Mouse (Mus musculus) neural tube, embryonic 14.5 days (tissue): ENCODE measurements around the gene 1700037H04Rik. TPM values are rescaled to one million over a fixed set of nuclear protein-coding genes. Genes with fewer than 3 reads are reported as not detected.

Experiments
- ATAC-seq: fragments of 200-750 bp; cut with Nextera tagmentation; 2 replicates; pipeline ENCODE4 v1.8.0; 2017; ENCODE audit warnings: low read depth, mild to moderate bottlenecking, moderate TSS enrichment, moderate library complexity
- H3K27ac ChIP-seq: fragments of 300-500 bp; sonication (generic); 2 replicates; pipeline ENCODE4 v1.5.1; 2014; ENCODE audit warnings: low read depth, mild to moderate bottlenecking, control low read depth, low read length, moderate library complexity, mixed read lengths
- H3K27me3 ChIP-seq: fragments of 300-500 bp; sonication (generic); 2 replicates; pipeline ENCODE4 v1.6.1; 2014; ENCODE audit warnings: low read length; ENCODE audit not compliant: control insufficient read depth, insufficient read depth
- H3K36me3 ChIP-seq: fragments of 300-500 bp; sonication (generic); 2 replicates; pipeline ENCODE4 v1.6.1; 2014; ENCODE audit warnings: low read length, mixed read lengths; ENCODE audit not compliant: control insufficient read depth, insufficient read depth
- H3K4me1 ChIP-seq: fragments of 300-500 bp; sonication (generic); 2 replicates; pipeline ENCODE4 v1.6.1; 2014; ENCODE audit warnings: low read length; ENCODE audit not compliant: control insufficient read depth, insufficient read depth
- H3K4me2 ChIP-seq: fragments of 300-500 bp; sonication (generic); 2 replicates; pipeline ENCODE4 v1.6.1; 2014; ENCODE audit warnings: mild to moderate bottlenecking, low read depth, low read length, control low read depth
- H3K4me3 ChIP-seq: fragments of 300-500 bp; sonication (generic); 2 replicates; pipeline ENCODE4 v1.5.1; 2014; ENCODE audit warnings: low read depth, low read length, control low read depth, mixed read lengths
- H3K9ac ChIP-seq: fragments of 300-500 bp; sonication (generic); replicated peaks from 2 replicates; pipeline ENCODE4 v1.6.1; 2014; ENCODE audit warnings: low read depth, mild to moderate bottlenecking, control low read depth, low read length, mixed read lengths
- H3K9me3 ChIP-seq: fragments of 300-500 bp; sonication (generic); 2 replicates; pipeline ENCODE4 v1.6.1; 2016; ENCODE audit warnings: low read length; ENCODE audit not compliant: control insufficient read depth
- WGBS: fragments of 180-500 bp; shearing (Covaris S2); extraction: QIAGEN DNeasy Blood & Tissue Kit; methylation state at CpG from one replicate; pipeline ENCODE4 v1.1.7; 2014; 5-methylcytosine and 5-hydroxymethylcytosine counted together
- polyA plus RNA-seq: library from polyadenylated mRNA; unstranded; fragments of >200 nt; fragmentation: Nextera tagmentation; extraction: Ambion mirVana; gene quantifications from 2 replicates; pipeline ENCODE4 v1.2.1, GENCODE M21; 2014

1700037H04Rik gene
- polyA plus RNA-seq, 1 experiment from 2014 or later, result 86.9 TPM

DNA sequence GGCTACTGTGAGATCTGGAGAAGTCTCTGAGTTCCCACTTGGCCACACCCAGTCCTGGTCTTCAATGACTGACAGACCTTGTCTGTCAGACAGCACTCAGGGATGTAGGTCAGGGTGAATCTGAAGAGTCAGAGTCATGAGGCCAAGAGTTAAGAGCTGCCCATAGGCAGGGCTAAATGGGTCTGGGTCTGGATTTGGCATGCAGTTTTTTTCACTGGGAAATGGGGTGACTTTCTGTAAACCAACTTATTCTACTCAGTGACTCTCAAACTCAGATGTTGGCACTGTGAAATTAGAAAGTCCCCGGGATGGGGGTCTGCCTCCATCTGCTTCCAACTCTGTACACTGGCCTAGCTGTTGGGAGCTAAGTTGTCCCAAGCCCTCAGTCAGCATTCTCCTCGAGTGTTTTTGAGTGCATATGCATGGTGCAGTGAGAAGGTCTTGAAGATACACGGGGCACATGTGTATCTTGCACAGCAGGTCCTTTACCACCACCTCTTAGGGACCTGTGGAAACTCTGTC, 31.2 kb downstream of the 1700037H04Rik start:
- peaks cover 8% of the 10 kb centered on the region for H3K4me1 ChIP-seq
- no peak for ATAC-seq
- H3K36me3 ChIP-seq, result no peaks in the 10 kb centered on the region
- H3K4me3 ChIP-seq, result no peak overlapping the region
- H3K27ac ChIP-seq, result no peak overlapping the region
- H3K9ac ChIP-seq, result no peak overlapping the region
- H3K9me3 ChIP-seq, result no peaks in the 10 kb centered on the region
- no peak overlapping the region for H3K4me2 ChIP-seq
- H3K27me3 ChIP-seq, result no peaks in the 10 kb centered on the region
- 85% methylated on average over 3 of the region's 3 CpGs for WGBS

DNA sequence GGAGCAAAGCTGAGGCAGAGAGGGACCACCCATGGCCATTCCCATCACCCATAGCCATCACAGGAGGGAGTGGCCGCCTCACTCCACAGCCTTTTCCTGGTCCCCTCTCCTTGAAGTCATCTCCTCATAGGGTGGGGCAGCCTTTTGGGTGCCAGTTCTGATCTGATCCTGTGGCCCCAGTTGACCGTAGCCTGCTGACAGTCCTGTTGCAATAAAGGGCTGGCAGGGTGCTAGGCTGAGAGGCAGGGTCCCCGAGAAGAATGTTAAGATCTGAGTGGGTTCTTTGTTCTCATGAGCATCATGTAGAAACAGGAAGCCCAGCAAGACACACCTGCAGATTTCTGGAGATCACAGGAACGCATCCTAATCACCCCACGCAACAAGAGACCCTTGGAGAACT, 31.7 kb downstream of the 1700037H04Rik start:
- Histone ChIP-seq H3K9ac (no peak overlapping the region), H3K4me1 (peaks cover 8% of the 10 kb centered on the region), H3K36me3 (no peaks in the 10 kb centered on the region), H3K27ac (no peak overlapping the region), H3K4me3 (no peak overlapping the region), H3K4me2 (no peak overlapping the region), H3K9me3 (no peaks in the 10 kb centered on the region), H3K27me3 (no peaks in the 10 kb centered on the region)
- WGBS, result 82% methylated on average over 5 of the region's 5 CpGs
- ATAC-seq, result no peak

DNA sequence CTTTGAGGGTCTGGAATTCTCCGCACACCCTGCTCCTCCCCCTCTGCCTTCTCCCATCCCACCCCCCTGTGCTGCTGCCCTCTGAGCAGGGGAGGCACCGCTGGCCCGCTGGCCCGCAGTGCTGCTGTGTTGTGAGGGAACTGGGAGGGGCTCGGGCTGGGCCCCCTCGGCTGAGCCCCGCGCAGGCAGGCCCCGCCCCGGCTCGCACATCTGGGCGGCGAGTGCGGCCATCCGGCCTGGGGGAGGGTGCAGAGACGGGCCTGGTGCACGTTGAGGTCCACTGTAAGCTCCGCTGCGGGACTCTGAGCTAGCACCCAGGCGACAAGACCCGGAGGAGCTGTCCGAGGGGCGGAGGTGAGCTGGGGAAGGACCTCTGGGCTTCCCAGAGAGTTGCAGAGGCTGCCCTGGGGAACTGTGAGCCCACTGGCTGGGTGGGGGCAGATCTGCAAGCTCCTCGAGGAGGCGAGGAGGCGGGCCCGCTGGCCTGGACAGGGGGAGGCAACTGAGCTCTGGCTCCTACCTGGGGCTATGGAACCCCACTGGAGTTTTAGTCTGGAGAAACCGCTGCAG, 32.6 kb downstream of the 1700037H04Rik start, which contains the start of gene Hspa12b:
Gene Hspa12b (plus strand): TSS at position 120 of the 570 bp plus-strand sequence.
- Histone ChIP-seq H3K9me3 (no peaks in the 10 kb centered on the region), H3K4me1 (peaks cover 8% of the 10 kb centered on the region), H3K4me2 (peak within 1 kb of the TSS; percentile 81), H3K27me3 (no peaks in the 10 kb centered on the region), H3K36me3 (no peaks in the 10 kb centered on the region), H3K4me3 (peak within 1 kb of the TSS; percentile 34), H3K9ac (peak within 1 kb of the TSS; percentile 63), H3K27ac (peak within 1 kb of the TSS; percentile 44)
- WGBS, result under 1% methylated on average over 28 of the region's 28 CpGs
- ATAC-seq, result peak; percentile 90

DNA sequence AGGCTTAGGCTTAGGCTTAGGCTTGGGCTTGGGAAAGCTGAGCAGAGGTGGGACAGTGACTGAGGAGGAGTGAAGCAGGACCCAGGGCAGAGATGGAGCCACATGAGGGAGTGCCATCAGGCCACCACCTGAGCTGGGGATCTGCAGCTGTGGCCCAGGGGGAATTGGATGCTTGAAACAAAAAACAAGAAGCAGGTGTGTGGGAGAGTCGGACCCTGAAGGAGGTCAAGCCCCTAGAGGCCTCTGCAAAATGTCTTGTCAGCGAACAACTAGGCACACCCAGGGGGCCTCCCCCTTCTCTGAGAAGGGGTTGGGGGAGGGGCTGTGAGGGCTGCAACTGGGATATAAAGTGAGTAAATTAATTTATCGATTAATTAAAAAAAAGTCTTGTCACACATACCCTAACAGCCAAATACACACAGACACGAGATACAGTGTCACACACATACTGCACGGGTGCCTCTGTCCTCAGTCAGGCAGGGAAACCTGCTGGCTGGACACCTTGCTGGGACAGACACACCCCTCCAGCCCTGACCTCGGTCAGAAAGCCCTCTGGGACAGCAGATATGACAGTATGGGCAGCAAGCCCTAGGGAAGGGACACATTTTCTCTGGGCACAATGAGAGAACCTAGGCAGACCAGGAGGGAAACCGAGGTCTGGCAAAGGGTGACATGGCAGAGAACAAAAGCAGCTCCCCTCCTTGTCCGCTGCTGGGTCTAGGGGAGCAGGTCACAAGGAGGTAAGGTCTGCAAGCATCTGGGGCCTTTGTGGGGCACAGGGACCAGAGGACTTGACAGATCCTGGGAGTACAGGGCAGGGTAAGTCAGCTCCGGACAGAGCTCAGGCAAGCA, 33.7 kb downstream of the 1700037H04Rik start:
- no peak overlapping the region for H3K27ac ChIP-seq
- H3K27me3 ChIP-seq, result no peaks in the 10 kb centered on the region
- peaks cover 8% of the 10 kb centered on the region for H3K4me1 ChIP-seq
- ATAC-seq, result no peak
- no peak overlapping the region for H3K9ac ChIP-seq
- 38% methylated on average over 9 of the region's 9 CpGs for WGBS
- no peak overlapping the region for H3K4me3 ChIP-seq
- H3K9me3 ChIP-seq, result no peaks in the 10 kb centered on the region
- no peak overlapping the region for H3K4me2 ChIP-seq
- H3K36me3 ChIP-seq, result no peaks in the 10 kb centered on the region

DNA sequence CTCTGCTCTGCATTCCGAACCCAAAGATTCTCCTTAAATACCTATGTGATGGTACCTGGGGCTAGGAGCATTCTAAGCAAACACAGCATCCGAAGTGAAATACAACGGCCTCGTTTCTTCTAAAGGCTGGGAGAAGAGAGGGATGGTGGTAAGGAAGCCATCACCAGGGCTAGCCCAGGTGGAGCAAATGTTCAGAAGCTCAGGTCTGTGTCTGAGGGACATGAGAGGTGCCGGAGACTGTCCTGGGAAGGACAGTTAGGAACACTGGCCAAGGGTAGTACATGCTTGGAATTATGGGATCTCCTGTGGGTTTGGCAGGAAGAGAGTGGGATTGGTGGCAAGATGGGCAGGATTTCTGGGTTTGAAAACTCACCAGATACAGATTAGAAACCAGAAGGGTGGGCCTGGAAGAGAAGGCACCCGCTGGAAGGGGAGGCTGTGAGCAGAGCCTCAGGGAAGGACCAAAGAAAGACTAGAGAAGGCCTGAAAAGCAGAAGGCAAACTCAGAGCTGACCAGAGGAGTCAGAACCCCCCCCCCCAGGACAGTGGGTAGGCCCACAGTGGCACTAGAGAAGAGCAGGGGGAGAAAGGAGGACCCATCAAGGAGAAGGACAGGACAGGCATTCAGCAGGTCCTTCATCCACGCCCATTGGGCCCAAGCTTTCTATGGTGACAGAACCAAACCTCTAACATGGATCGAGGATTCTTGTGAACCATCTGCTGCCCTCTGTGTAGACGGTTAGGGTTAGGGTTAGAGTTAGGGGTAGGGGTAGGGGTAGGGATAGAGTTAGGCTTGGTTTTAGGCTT, 34.5 kb downstream of the 1700037H04Rik start:
- Histone ChIP-seq H3K27ac (no peak overlapping the region), H3K4me2 (no peak overlapping the region), H3K9ac (no peak overlapping the region), H3K4me3 (no peak overlapping the region), H3K4me1 (peaks cover 8% of the 10 kb centered on the region), H3K9me3 (no peaks in the 10 kb centered on the region), H3K27me3 (no peaks in the 10 kb centered on the region), H3K36me3 (no peaks in the 10 kb centered on the region)
- 89% methylated on average over 9 of the region's 9 CpGs for WGBS
- no peak for ATAC-seq

DNA sequence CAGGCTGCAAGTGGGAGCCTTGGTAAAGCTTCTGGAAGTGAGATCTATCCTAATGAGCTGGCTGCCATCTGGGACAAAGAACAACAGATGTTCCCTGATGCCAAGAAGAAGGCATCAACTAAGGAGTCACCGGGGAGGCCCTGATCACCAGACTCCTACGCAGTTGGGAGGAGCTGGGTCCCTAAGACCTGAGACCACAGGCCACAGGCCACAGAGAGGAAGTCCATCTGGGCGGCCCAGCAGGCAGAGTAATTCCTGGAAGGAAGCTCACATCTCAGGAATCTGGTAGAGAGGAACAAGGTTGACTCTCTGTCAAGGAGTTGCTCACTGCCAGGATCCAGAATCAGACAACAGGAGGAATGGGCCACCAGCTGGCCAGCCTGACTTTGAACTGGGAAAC, 35.7 kb downstream of the 1700037H04Rik start:
- no peaks in the 10 kb centered on the region for H3K27me3 ChIP-seq
- H3K9me3 ChIP-seq, result no peaks in the 10 kb centered on the region
- H3K36me3 ChIP-seq, result no peaks in the 10 kb centered on the region
- WGBS, result 71% methylated on average over 3 of the region's 3 CpGs
- H3K4me1 ChIP-seq, result peaks cover 8% of the 10 kb centered on the region
- H3K27ac ChIP-seq, result no peak overlapping the region
- no peak overlapping the region for H3K4me2 ChIP-seq
- ATAC-seq, result no peak
- H3K9ac ChIP-seq, result no peak overlapping the region
- H3K4me3 ChIP-seq, result no peak overlapping the region

DNA sequence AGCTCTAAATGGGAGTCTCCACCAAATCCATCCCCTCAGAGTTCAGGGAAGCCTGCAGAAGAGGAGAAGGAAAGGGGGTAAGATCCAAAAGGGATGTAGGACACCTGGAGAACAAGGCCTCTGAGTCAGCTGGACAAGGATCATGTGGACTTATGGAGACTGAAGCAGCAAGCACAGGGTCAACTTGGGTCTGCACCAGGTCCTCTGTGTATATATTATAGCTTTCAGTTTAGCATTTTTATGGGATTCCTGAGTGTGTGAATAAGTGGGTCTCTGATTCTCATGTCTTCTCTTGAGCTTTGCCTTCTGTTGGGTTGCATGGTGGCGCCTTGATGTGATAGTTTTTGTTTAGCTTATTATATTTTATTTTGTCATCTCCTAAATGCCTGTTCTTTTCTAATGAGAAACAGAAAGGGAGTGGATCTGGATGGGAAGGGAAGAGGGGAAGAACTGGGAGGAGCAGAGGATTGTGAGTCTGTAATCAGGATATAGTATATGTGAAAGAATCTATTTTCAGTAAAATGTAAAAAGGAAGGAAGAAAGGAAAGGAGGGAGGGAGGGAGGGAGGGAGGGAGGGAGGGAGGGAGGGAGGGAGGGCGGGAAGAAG, 40.8 kb downstream of the 1700037H04Rik start:
- Histone ChIP-seq H3K9me3 (no peaks in the 10 kb centered on the region), H3K9ac (no peak overlapping the region), H3K27me3 (no peaks in the 10 kb centered on the region), H3K4me2 (no peak overlapping the region), H3K27ac (no peak overlapping the region), H3K4me1 (no peaks in the 10 kb centered on the region), H3K4me3 (no peak overlapping the region), H3K36me3 (no peaks in the 10 kb centered on the region)
- 88% methylated on average over 2 of the region's 2 CpGs for WGBS
- ATAC-seq, result no peak

DNA sequence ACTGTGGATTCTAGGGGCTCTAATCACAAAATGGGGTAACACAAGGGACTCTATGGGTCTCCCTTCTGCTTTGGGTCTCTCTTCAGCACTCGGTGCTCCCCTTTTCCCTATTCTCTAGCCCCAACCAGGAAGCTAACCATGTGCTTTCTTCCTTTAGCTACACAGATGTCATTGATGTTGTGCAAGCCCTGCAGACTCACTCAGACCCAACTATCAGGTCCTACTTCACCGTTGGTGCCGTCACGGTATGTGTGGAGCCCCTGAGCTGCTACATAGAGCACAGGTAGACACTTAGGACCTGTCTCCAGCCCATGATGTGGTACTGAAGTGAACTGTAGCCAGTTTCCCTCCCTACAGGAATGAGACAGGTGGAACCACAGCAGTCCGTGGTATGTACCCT, 53.9 kb downstream of the 1700037H04Rik start:
- 90% methylated on average over 5 of the region's 5 CpGs for WGBS
- no peaks in the 10 kb centered on the region for H3K36me3 ChIP-seq
- H3K4me3 ChIP-seq, result no peak overlapping the region
- no peak for ATAC-seq
- H3K27ac ChIP-seq, result no peak overlapping the region
- H3K4me1 ChIP-seq, result no peaks in the 10 kb centered on the region
- no peak overlapping the region for H3K4me2 ChIP-seq
- no peak overlapping the region for H3K9ac ChIP-seq
- no peaks in the 10 kb centered on the region for H3K27me3 ChIP-seq
- no peaks in the 10 kb centered on the region for H3K9me3 ChIP-seq
